Mouse (Mus musculus) E14TG2a.4 (cell line): ENCODE data around the gene Oaz1.

Source experiments
- H3K27me3 ChIP-seq: 2 replicates; pipeline ENCODE4 v1.6.1; 2014; ENCODE audit warnings: low read length, control low read depth; ENCODE audit not compliant: insufficient read depth
- H3K36me3 ChIP-seq: 2 replicates; pipeline ENCODE4 v1.6.1; 2014; ENCODE audit warnings: low read length, control low read depth; ENCODE audit not compliant: insufficient read depth
- H3K4me1 ChIP-seq: replicated peaks from 2 replicates; pipeline ENCODE4 v1.6.1; 2014; ENCODE audit warnings: low read depth, low read length, control low read depth
- H3K4me3 ChIP-seq: replicated peaks from 2 replicates; pipeline ENCODE4 v1.5.1; 2014; ENCODE audit warnings: mild to moderate bottlenecking, low read length
- H3K9me3 ChIP-seq: 2 replicates; pipeline ENCODE4 v1.6.1; 2014; ENCODE audit warnings: low read length, control low read depth
- CTCF ChIP-seq: conservative IDR thresholded peaks from 2 replicates; pipeline ENCODE4 v1.5.1; 2014; ENCODE audit warnings: low read length
- NANOG ChIP-seq: IDR thresholded peaks from 2 replicates; pipeline ENCODE4 v1.6.1; 2014; ENCODE audit warnings: borderline replicate concordance, low read length, mixed read lengths
- POU5F1 ChIP-seq: IDR thresholded peaks from 2 replicates; pipeline ENCODE4 v1.6.1; 2014; ENCODE audit warnings: low read length, borderline replicate concordance

The Oaz1 gene

DNA sequence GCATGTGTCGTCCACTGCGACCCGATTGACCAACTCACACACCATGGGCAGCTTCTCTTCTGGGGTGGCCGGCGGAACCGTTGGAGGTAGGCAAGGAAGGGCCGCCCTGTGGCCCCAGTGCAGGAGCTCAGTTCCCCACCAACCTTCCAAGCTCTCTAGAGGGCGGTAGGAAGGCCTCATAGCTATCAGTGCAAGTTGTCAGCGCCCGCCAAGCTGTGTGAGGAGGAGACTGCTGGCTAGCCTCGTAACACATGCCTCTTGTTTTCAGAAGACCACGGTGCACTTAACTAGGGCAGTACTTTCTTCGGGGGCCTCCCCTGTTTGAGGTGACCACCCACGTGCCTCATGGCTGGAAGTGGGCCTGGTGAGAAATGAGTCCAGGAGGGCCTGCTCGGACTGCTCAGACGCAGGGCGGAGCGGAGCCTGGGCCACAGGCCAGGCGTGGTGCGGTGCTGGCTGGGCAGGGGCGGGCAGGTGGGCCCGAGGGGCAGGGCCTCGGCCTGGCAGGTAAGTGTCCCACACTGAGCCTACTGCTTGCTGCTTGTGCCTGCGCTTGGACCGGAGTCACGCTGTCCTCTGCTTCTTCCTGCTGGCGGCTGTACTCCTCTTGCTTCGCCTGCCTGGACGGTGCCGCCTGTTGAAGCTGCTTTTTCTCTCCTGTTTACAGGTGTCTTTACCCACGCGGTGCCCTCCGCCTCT, 34.8 kb upstream of the Oaz1 start:
- TF ChIP-seq NANOG (no peak), POU5F1 (no peak), CTCF (no peak)
- Histone ChIP-seq H3K4me1 (peaks cover 71% of the 10 kb centered on the region), H3K36me3 (peaks cover 91% of the 10 kb centered on the region), H3K27me3 (no peaks in the 10 kb centered on the region), H3K4me3 (peak overlapping the region; percentile 66), H3K9me3 (no peaks in the 10 kb centered on the region)

DNA sequence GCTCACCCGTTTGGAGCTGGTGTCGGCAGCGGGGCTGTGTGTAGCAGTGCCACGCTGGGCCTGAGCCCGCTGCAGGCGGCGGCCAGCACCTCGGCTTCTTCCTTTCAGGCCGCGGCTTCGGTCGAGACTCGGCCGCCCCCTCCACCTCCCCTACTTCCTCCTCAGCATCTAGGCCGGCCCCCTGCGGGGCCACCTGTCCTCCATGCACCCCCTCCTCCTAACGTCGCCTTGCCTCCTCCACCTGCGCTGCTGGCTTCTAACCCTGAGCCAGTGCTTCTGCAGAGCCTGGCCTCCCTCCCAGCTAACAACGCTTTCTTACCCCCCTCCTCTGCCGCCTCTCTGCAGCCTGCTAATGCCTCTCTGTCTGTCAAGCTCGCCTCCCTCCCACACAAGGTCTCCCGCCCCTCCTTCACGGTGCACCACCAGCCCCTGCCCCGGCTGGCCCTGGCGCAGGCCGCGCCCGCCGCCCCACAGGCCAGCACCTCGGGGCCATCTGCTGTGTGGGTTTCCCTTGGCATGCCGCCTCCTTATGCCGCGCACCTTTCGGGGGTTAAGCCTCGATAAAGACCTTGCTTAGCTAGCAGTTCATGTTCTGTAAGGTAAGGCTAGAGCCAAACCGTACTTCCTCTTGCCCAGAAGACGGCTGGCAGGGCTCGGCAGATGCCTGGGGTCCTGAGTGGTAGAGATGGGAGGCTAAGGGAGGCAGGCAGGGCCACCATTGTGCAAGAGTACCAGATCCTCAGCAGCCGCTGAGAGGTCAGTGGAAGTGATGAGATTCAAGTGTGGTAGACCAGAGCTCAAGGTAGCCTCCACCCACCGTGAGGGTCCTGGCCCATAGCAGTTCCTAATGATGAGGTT, 34.1 kb upstream of the Oaz1 start:
- no peak for TF ChIP-seq NANOG
- TF ChIP-seq CTCF, result no peak
- TF ChIP-seq POU5F1, result no peak
- no peaks in the 10 kb centered on the region for H3K9me3 ChIP-seq
- peaks cover 76% of the 10 kb centered on the region for H3K4me1 ChIP-seq
- H3K36me3 ChIP-seq, result peaks cover 92% of the 10 kb centered on the region
- H3K27me3 ChIP-seq, result no peaks in the 10 kb centered on the region
- H3K4me3 ChIP-seq, result peak overlapping the region; percentile 66

DNA sequence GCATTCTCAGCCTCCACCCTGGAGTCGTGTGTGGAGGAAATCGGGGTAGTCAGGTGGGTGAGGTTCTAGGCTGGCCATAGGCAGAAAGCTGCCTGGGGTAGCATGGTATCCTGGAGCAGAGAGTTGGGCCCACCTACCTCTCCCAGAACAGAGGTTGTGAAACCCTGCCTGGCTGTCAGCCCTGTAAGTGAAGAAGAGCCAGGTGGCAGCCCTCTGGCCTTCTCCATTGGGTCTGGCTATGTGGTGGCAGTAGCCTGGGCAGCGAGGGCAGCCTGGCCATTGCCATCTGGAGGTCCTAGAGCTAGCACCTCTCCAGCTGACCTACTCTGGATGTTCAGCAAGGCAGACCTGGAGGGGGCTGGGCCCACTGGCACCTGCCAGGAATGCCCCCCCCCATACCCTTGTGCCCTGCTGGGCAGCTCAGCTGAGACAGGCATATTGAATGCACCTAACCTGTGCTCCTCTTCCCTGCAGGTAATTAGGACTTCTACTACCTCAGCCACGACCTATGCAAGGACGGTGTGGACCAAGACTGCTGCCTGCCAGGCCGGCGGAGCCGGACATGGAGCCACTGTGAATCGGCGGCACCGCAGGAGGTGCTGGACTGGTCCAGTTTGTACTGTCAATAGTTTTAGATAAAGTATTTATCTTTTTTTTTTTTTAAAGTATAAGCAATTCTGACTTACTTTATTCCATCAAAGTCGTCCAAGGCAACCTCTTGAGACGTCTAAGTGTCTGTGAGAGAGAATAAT, 33.2 kb upstream of the Oaz1 start:
- peaks cover 84% of the 10 kb centered on the region for H3K36me3 ChIP-seq
- H3K27me3 ChIP-seq, result no peaks in the 10 kb centered on the region
- no peak overlapping the region for H3K4me3 ChIP-seq
- TF ChIP-seq NANOG (no peak), CTCF (no peak), POU5F1 (no peak)
- no peaks in the 10 kb centered on the region for H3K9me3 ChIP-seq
- H3K4me1 ChIP-seq, result peaks cover 73% of the 10 kb centered on the region

DNA sequence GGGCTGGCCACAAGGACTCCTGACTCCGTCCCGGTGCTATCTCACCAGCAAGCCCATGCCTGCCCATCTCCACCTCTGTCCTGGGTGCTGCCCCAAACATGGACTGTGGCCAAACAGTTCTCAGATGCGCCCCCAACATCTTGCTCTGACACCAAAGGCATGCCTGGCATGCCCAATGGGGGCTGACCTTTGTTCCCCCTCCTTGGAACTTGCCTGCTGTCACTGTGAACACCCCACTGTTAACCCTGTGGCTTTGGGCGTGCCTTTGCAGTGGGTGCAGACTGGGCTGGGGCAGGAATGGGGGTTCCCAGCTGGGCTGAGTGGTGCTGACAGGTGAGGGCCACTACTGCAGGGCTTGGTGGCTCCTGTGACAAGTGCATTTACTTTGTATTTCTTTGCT, 32.7 kb upstream of the Oaz1 start:
- no peaks in the 10 kb centered on the region for H3K9me3 ChIP-seq
- no peak overlapping the region for H3K4me3 ChIP-seq
- peaks cover 78% of the 10 kb centered on the region for H3K36me3 ChIP-seq
- H3K27me3 ChIP-seq, result no peaks in the 10 kb centered on the region
- TF ChIP-seq POU5F1 (no peak), NANOG (no peak), CTCF (no peak)
- peaks cover 73% of the 10 kb centered on the region for H3K4me1 ChIP-seq

DNA sequence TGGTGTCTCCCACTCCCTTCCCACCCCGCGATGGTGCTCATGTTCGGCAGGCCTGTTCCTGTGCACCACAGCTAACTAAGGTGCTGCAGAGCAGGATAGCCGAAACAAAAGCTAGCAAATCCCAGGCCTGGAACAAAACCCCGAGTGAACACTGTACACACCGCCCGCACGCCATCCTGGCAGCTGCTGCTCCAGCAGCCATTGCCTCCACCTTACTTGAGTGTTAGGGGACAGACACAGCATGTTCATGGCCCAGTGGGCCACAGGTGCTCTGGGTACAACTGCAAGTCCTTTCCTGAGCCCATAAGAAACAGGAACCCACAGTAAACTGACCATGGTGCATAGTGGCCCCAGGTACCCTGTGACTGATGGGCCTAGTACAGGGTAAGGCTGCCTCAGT, 31.7 kb upstream of the Oaz1 start:
- H3K27me3 ChIP-seq, result no peaks in the 10 kb centered on the region
- peaks cover 71% of the 10 kb centered on the region for H3K36me3 ChIP-seq
- TF ChIP-seq CTCF (no peak), POU5F1 (no peak), NANOG (no peak)
- no peak overlapping the region for H3K4me3 ChIP-seq
- peaks cover 78% of the 10 kb centered on the region for H3K4me1 ChIP-seq
- H3K9me3 ChIP-seq, result no peaks in the 10 kb centered on the region

DNA sequence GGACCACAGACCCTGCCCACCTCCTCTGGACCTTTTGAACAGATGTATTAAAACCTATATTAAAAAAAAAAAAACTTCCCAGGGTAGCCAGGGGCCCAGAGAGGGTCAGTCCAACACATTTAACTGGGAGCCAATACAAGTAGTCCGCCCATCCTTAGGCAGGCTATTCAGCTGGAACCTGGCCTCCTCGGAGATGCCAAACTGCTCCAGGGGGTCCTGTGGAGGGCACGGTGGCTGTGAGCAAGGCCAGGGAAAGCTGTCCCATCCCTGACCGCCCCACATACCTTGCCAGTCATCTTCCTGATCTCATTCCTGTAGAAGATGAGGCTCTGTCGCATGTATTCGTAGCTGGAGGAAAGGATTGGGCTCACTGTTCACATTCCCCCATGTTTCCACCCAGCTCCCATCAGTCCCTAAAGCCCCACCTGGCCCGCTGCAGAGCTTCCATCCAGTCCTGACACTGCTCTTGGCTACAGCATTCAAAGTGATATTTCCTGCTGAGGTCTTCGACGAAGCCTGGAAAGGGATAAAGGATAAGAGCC, 30.1 kb upstream of the Oaz1 start:
- Histone ChIP-seq H3K9me3 (no peaks in the 10 kb centered on the region), H3K4me1 (peaks cover 80% of the 10 kb centered on the region), H3K27me3 (no peaks in the 10 kb centered on the region), H3K4me3 (peak overlapping the region; percentile 90), H3K36me3 (peaks cover 71% of the 10 kb centered on the region)
- TF ChIP-seq CTCF (no peak), POU5F1 (no peak), NANOG (no peak)

DNA sequence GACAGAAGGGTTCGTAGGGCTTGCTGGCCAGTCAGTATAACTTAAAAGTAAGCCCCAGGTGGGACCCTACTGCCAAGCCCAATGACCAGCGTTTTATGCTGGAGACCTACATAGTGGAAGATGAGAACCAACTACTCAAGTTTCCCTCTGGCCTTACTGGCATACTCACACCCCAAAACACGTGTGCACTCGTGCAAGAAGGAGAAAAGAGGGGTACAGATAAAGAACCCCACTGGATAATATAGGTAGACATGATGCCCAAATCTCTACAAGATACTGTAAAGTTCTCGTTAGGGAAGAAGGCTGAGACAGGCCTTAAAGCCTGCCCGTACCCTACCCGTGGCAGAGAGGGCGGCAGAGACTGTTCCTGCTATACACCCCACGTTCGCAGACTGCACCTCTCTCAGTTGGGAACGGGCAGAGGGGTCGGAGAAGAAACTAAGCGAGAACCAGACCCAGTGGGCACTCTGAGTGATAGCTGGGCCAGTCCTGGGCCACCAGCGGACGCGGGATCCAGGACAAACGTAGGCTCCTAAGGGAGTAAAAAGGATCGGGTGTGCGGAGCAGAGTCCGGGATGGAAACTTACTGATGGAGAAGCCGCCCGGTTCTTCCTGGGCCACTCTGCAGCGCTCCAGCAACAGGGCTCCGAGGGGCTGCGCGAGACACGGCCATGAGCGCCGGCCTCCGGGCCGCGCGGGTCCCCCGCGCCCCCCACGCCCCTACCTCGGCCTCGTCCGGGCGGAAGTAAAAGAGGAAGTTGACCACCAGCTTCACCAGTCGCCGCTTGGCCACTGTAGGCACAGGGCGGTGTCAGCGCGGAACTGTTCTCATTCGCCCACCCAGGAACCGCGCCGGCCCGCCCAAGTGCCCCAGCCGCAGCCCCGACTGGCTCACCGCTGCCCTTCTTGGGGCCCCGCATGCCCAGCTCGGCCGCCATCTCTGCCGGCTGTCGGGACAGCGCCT, 29.0 kb upstream of the Oaz1 start:
- Histone ChIP-seq H3K27me3 (no peaks in the 10 kb centered on the region), H3K4me1 (peaks cover 82% of the 10 kb centered on the region), H3K4me3 (peak overlapping the region; percentile 90), H3K36me3 (peaks cover 79% of the 10 kb centered on the region), H3K9me3 (no peaks in the 10 kb centered on the region)
- TF ChIP-seq NANOG (no peak), POU5F1 (no peak), CTCF (no peak)
